Mouse (Mus musculus) right cerebral cortex, postnatal 36 days (tissue): ENCODE results near the gene Cd63.

Experiments
- DNase-seq, 2 experiments: peaks; one replicate each; pipeline ENCODE4 v3.0.0; 2022; ENCODE audit warnings: low spot score in 2 of 2, mixed read lengths in 1 of 2

The Cd63 gene

GRCm38 (mm10) chr10:128904812-128905211, 4.0 kb downstream of the Cd63 start:
- DNase-seq = no peak

GRCm38 (mm10) chr10:128908778-128909448, 8.1 kb downstream of the Cd63 start:
- no peak for DNase-seq

GRCm38 (mm10) chr10:128909567-128910028, 8.8 kb downstream of the Cd63 start:
- peak; percentile 58 to 64 for DNase-seq

- DNase-seq = no peak
These were observed 9.5 kb downstream of the Cd63 start for GRCm38 (mm10) chr10:128910066-128910841.

- no peak for DNase-seq
These were observed 10.6 kb downstream of the Cd63 start for GRCm38 (mm10) chr10:128911430-128911829.

GRCm38 (mm10) chr10:128912268-128912667, 11.5 kb downstream of the Cd63 start:
- DNase-seq = no peak

GRCm38 (mm10) chr10:128912791-128913190, 12.0 kb downstream of the Cd63 start:
- no peak for DNase-seq

- DNase-seq = peak; percentile 79 to 82
These were observed 12.4 kb downstream of the Cd63 start for GRCm38 (mm10) chr10:128913219-128913618.

GRCm38 (mm10) chr10:128913696-128914095, 12.9 kb downstream of the Cd63 start:
- DNase-seq = no peak

- DNase-seq = no peak
These were observed 14.8 kb downstream of the Cd63 start for GRCm38 (mm10) chr10:128915550-128915949.

- DNase-seq = no peak
These were observed 15.9 kb downstream of the Cd63 start for GRCm38 (mm10) chr10:128916665-128917064.

GRCm38 (mm10) chr10:128917400-128917799, 16.6 kb downstream of the Cd63 start:
- DNase-seq = no peak

- DNase-seq = no peak
These were observed 17.5 kb downstream of the Cd63 start for GRCm38 (mm10) chr10:128918246-128918645.

- DNase-seq = no peak
These were observed 18.4 kb downstream of the Cd63 start for GRCm38 (mm10) chr10:128919203-128919631.

- no peak for DNase-seq
These were observed 19.2 kb downstream of the Cd63 start for GRCm38 (mm10) chr10:128919966-128920365.

- no peak for DNase-seq
These were observed 20.0 kb downstream of the Cd63 start for GRCm38 (mm10) chr10:128920736-128921161.

GRCm38 (mm10) chr10:128921251-128921650, 20.5 kb downstream of the Cd63 start:
- no peak for DNase-seq

- DNase-seq = no peak
These were observed 21.4 kb downstream of the Cd63 start for GRCm38 (mm10) chr10:128921883-128922821.

- no peak for DNase-seq
These were observed 21.9 kb downstream of the Cd63 start, which contains the start of gene Rdh5 for GRCm38 (mm10) chr10:128922822-128923012. Gene Rdh5, minus strand, starts transcription at chr10:128922888.

GRCm38 (mm10) chr10:128923013-128923691, 22.4 kb downstream of the Cd63 start:
- peak; percentile 90 to 92 for DNase-seq

GRCm38 (mm10) chr10:128923935-128924334, 23.1 kb downstream of the Cd63 start, which contains the start of gene Bloc1s1:
Gene Bloc1s1, minus strand, starts transcription at chr10:128924035.
- no peak for DNase-seq
